Mouse (Mus musculus) adrenal gland, adult 2 months (tissue): Measurements from ENCODE around the gene Pafah2. TPM values are rescaled to one million over a fixed set of nuclear protein-coding genes. Genes with fewer than 3 reads are reported as not detected.

ENCODE experiments used
- DNase-seq: peaks from one replicate; pipeline ENCODE4 v3.0.0; 2021
- long read RNA-seq: library from polyadenylated mRNA; stranded (forward); transcript quantifications from one replicate; pipeline ENCODE4 v2.0.0, GENCODE M21; 2021
- polyA plus RNA-seq: library from polyadenylated mRNA; depleted of rRNA; stranded (reverse); fragments of >200 nt; gene quantifications from 2 replicates; pipeline ENCODE4 v1.2.3, GENCODE M21; 2012; rRNA removed
- total RNA-seq, 2 experiments: library from RNA; stranded (reverse); gene quantifications; 2 replicates each; pipeline ENCODE4 v1.2.3; 2021

Gene Pafah2
- total RNA-seq (10 to 100 TPM; 12.1 to 18.7 TPM), polyA plus RNA-seq (9.1 and 15.1 TPM in 2 replicates)
- long read RNA-seq, transcript Pafah2-201 (11 exons, 2,248 nt) = major isoform, 9 of 14 reads
- long read RNA-seq, partial matches to known transcripts = 0 of 14 reads
- long read RNA-seq, other reads (novel, unspliced or antisense) = 5 of 14 reads

GRCm38 (mm10) chr4:134395977-134396825 is at the start of gene Pafah2:
Gene Pafah2 (plus strand): TSS chr4:134396320.
- peak; percentile 94 for DNase-seq

- DNase-seq = peak; percentile 56
These were observed 48.0 kb upstream of the Pafah2 start for GRCm38 (mm10) chr4:134348078-134348477.

DNA sequence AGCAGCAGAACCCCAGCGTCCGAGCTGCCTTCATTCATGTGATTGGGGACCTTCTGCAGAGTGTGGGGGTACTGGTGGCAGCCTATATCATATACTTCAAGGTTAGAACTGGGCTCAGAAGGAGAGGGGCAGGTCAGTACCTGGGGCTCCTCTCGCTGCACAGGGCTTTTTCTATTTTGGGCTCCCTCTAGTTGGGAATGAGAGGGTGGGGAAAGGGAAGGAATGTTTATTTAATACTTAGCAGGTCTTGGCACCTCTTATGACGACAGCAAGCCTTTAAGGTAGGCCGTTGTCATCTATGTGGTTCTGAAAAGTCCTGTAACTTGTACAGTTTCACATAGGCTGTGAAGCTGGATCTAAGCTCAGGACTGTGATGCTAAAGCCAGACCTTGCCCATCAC is 47.6 kb upstream of the Pafah2 start:
- DNase-seq = no peak

DNA sequence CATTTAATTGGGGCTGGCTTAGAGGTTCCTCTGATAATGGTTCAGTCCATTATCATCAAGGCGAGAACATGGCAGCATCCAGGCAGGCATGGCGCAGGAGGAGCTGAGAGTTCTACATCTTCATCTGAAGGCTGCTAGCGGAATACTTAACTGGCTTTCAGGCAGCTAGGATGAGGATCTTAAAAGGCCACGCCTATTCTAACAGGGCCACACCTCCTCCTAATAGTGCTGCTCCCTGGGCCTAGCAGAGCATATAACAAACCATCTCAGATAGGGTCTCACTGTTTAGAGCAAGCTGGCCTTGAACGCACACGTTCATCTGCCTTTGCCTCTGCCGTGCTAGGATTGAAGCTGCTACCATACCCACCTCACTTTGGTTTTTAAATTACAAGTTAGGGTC is 46.3 kb upstream of the Pafah2 start:
- DNase-seq = no peak

DNA sequence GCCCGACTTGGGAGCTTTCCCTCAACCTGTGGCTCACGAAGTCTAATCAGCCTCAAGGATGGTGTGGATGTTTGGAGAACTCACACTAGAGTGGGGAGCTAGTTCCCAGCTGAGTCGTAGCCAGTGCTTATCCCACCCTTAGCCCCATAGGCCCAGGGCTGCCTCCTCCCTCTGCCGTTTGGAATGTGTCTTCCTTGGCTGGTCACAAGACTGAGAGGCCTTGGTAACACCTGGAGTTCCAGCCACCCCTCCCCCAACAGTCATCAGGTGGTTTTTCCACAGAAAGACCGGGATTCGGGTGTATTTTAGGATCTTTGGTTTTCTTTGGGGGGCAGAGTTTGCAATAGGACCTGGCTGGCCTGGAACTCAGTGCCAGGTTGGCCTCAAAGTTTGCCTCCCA is 45.5 kb upstream of the Pafah2 start:
- no peak for DNase-seq

GRCm38 (mm10) chr4:134351329-134352260 is 44.5 kb upstream of the Pafah2 start:
- peak; percentile 37 for DNase-seq

- DNase-seq = no peak
These were observed 43.8 kb upstream of the Pafah2 start for GRCm38 (mm10) chr4:134352261-134352707.

GRCm38 (mm10) chr4:134352929-134353328 is 43.2 kb upstream of the Pafah2 start:
- no peak for DNase-seq

DNA sequence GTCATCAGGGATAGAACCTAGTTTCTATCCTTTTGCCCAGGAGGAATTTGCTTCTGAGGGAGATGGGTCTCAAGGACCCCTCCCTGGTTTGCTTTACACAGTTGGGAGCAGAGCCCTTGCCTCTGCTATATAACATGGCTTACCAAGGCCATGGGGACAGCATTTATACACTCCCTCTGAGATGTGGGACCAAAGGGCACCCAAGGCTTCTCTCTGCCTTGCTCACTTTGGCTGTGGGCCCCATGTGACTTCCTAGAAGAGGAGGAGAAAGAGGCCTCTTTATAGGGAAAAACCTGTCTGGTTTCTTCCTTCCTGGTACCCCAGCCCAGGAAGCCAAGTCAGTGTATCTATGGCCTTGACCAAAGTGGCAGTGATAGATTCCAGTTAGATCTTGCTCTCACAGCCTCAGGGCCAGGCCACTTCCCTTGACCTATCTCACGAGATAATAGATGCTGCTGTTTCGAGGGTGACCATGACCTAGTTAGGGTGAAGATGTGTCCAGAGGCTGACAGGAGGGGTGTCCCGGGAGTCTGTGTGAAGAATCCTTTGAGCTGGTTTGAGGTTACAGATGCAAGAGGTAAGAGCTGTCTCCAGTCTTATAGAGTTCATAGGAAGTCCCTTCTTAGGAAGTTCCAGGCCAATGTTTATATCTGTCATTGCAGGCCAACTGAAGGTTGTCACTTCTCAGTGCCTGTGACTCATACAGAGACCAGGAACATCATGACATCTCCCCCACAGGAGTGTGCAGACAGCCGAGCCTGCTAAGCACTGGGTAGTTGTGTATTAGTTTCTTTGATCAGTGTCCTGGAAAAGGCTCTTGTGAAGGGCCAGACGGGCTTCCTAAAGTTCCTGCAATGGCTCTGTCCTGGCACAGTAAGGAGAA is 42.4 kb upstream of the Pafah2 start:
- DNase-seq = peak; percentile 80

DNA sequence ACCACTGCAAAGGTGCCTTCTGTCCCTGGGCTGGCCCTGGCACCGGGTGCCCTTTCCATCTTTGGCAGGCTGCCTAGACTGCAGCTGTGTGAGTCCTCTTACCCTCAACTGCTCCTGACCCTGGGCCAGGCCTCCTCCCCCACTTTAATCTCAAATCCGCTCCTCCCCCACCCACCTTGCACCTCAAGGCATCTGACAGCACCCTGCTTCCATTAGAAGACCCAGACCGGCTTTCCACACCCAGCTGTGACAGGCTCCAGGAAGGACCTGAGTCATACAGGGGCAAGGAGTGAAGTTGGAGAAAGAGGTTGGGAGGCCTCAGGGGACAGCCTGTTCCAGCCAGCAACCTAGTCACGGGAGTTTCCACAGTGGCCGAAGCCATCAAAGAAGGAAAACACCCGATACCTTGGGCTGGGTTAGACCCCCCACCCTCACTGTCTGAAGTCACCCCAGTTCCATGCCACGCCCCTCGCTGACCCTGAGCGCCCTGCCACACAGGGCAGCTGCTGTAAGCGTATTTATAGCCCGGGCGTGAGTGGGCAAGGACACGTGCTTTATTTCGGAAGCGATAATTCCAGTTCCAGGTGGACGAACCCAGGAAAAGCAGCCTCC is 40.2 kb upstream of the Pafah2 start:
- peak; percentile 93 for DNase-seq

GRCm38 (mm10) chr4:134356591-134357460 is 39.3 kb upstream of the Pafah2 start:
- peak; percentile 74 for DNase-seq

- DNase-seq = no peak
These were observed 38.7 kb upstream of the Pafah2 start for GRCm38 (mm10) chr4:134357461-134357771.

DNA sequence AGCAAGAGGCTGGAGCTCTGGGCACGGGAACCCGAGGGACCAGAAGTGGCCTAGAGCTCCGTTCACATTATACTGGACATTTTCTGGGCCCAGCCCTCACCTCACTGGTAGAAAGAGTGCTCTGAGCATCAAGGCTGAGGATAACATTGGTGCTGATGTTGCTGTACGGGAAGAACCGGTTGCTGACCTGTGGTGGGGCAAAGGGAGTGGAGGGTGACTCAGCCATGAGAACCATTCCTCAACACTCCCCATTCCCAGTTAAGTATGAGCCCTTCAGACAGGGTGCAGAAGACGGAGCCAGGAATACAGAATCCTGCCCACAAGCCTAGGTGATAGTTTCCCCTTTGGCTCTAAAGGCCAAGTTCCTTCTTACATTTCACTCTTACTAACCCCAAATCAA is 36.5 kb upstream of the Pafah2 start:
- no peak for DNase-seq

DNA sequence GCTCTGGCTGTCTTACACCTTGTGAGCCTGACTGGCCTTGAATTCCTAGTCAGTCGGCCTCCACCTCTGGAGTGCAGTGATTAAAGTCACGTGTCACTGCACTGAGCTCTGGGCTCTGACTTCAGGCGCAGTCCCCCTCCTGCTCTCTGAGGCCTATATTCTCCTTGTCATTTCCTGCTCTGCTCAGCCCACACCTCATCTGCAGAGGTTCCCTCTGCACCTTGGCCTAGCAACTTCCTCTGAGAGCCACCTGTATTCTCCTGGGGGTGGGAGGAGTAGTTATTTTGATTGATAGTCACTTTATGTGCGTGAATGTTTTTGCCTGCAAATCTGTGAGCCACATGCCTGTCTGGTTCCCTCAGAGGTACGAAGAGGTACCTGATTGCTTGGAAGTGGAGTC is 34.9 kb upstream of the Pafah2 start:
- DNase-seq = peak; percentile 57

GRCm38 (mm10) chr4:134362124-134362523 is 34.0 kb upstream of the Pafah2 start:
- DNase-seq = peak; percentile 87

- peak; percentile 77 for DNase-seq
These were observed 33.5 kb upstream of the Pafah2 start for GRCm38 (mm10) chr4:134362586-134362985.

DNA sequence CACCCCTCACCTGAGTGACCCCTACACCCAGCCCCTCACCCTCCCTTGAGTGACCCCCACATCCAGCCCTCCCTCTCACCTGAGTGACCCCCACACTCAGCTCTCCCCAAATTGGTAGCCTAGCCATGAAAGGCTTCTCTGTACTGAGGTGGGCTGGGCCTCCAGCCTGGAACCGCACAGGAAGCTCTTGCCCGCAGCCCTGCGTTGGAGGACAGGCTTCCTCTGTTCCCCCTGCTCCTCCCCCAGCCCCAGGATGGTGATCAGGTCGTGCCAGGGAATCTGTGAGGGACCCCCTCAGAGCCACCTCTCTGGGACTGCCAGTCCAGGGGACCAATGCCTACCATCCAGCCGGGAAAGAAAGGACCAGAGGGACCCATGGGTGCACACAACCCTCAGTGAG is 30.8 kb upstream of the Pafah2 start:
- DNase-seq = no peak

- no peak for DNase-seq
These were observed 25.4 kb upstream of the Pafah2 start for GRCm38 (mm10) chr4:134370649-134371221.

DNA sequence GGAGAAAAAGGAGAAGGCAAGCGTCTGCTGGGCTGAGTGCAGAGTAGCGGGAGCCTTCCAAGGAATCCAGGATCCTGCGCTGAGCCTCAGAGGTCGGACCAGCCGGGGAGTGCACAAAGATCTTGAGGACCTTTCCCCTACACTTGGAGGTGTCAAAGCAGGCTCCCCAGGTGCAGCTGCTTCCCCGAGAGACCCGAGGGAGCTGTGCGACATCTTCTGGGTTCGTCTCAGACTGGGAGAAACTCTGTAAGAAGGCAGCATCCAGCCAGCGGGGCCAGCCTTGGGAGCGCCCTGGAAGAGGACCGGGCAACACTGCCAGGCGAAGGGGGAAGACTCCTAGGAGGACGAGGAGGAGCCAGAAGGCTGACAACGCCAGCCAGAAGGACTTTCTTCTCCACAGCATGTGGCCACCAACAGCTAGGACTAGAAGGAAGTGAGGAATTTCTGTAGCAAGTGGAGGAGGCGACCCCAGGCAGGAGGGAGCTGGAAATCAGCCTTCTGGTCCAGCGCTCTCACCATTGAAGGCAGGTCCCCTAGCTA is 24.7 kb upstream of the Pafah2 start:
- DNase-seq = no peak
